ENCODE assay signal across 23 mouse cellular contexts in the genomic region with DNA sequence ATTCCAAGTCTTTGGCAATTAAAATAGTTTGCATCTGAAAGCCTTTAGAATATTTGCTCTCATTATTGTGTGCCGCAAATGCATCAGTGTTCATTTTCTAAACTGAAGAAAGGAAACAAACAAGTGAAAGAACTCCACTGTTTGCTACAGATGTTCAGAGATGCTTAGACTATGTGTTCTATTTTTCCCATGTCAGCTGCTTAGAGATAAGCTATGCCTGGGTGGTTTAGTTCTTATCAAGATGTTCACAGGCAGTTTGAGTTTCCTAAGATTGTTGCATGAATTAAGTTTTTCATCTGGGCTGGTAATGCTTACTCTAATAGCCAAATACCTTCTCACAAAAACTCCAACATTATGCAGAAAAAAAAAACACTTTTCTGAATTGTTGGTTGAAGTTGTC.
"Had no signal": no experiment of that assay in that cellular context is flagged by ENCODE, and none has a peak within 500 bp of the region (broad histone marks: within the 10 kb centered on the region; RNA-seq: fewer than 3 reads in every experiment).

No protein-coding gene starts in this region.

- DNase-seq: gastrocnemius, postnatal 14 days; heart, adult 18-20 months; heart, postnatal 10 days; heart, postnatal 36 days; kidney, adult 18-20 months; kidney, adult 8-10 months; kidney, postnatal 10 days; kidney, postnatal 25 days; kidney, postnatal 4 days; left cerebral cortex, postnatal 4 days; lung, adult 18-20 months had no signal

- ATAC-seq: inflammation-experienced regulatory T-cells, adult 6 months; intestine, embryonic 15.5 days; intestine, postnatal 0 days; liver, embryonic 12.5 days had no signal

- H3K4me1 ChIP-seq: heart, embryonic 10.5 days; heart, embryonic 12.5 days; hindbrain, embryonic 13.5 days; hindbrain, embryonic 15.5 days; intestine, embryonic 15.5 days; limb, embryonic 13.5 days; limb, embryonic 15.5 days; liver, embryonic 12.5 days had no signal

- H3K36me3 ChIP-seq: heart, embryonic 10.5 days; heart, embryonic 12.5 days; hindbrain, embryonic 13.5 days; hindbrain, embryonic 15.5 days; intestine, embryonic 15.5 days; limb, embryonic 13.5 days; limb, embryonic 15.5 days; liver, embryonic 12.5 days had no signal

- H3K9ac ChIP-seq: heart, embryonic 12.5 days; hindbrain, embryonic 13.5 days; hindbrain, embryonic 15.5 days; intestine, embryonic 15.5 days; limb, embryonic 13.5 days; limb, embryonic 15.5 days; liver, embryonic 12.5 days; liver, embryonic 14.5 days had no signal

- H3K27me3 ChIP-seq: heart, embryonic 12.5 days; hindbrain, embryonic 13.5 days; hindbrain, embryonic 15.5 days; intestine, embryonic 15.5 days; limb, embryonic 13.5 days; limb, embryonic 15.5 days; liver, embryonic 12.5 days had no signal

- H3K4me2 ChIP-seq: heart, embryonic 12.5 days; hindbrain, embryonic 13.5 days; hindbrain, embryonic 15.5 days; intestine, embryonic 15.5 days; limb, embryonic 13.5 days; limb, embryonic 15.5 days; liver, embryonic 12.5 days had no signal

- H3K4me3 ChIP-seq: heart, embryonic 10.5 days; heart, embryonic 12.5 days; hindbrain, embryonic 13.5 days; hindbrain, embryonic 15.5 days; intestine, embryonic 15.5 days; layer of hippocampus, adult 2 months; limb, embryonic 13.5 days; limb, embryonic 15.5 days; liver, embryonic 12.5 days had no signal

- H3K27ac ChIP-seq: heart, embryonic 10.5 days; hindbrain, embryonic 13.5 days; hindbrain, embryonic 15.5 days; intestine, embryonic 15.5 days; layer of hippocampus, adult 2 months; limb, embryonic 13.5 days; limb, embryonic 15.5 days; liver, embryonic 12.5 days; liver, embryonic 14.5 days had no signal

- H3K9me3 ChIP-seq: heart, embryonic 10.5 days; heart, embryonic 12.5 days; hindbrain, embryonic 13.5 days; hindbrain, embryonic 15.5 days; intestine, embryonic 15.5 days; limb, embryonic 13.5 days; limb, embryonic 15.5 days; liver, embryonic 12.5 days had no signal
